Mouse (Mus musculus): Measurements from ENCODE around the gene Sulf2. TPM values are rescaled to one million over a fixed set of nuclear protein-coding genes. Genes with fewer than 3 reads are reported as not detected.
"Not testable (repeated sequence)": the region's sequence is repeated elsewhere in the genome, so short reads cannot be mapped to it uniquely, and the experiment has no call there.

Gene Sulf2
- total RNA-seq, 2 experiments from 2014 or later = 93.2 to 114 TPM

GRCm38 (mm10) chr2:166097443-166098291 lies 57.8 kb downstream of the Sulf2 start:
- Histone ChIP-seq H3K27ac (peak overlapping the region; percentile 43; the same call in 1 of the 2 replicates), H3K4me3 (no peak overlapping the region)
- TF ChIP-seq CTCF (conservative IDR thresholded peaks at IDR 0.05) = peak; percentile 66
- DNase-seq (ENCODE audit: low spot score in 2 of 2) = no peak

GRCm38 (mm10) chr2:166096834-166097233 lies 58.6 kb downstream of the Sulf2 start:
- DNase-seq (ENCODE audit: low spot score in 2 of 2) = no peak
- Histone ChIP-seq H3K4me3 (no peak overlapping the region), H3K27ac (no peak overlapping the region)
- peak; percentile 35 for TF ChIP-seq CTCF (conservative IDR thresholded peaks at IDR 0.05)

GRCm38 (mm10) chr2:166096300-166096699 lies 59.2 kb downstream of the Sulf2 start:
- Histone ChIP-seq H3K27ac (no peak overlapping the region), H3K4me3 (no peak overlapping the region)
- TF ChIP-seq CTCF (conservative IDR thresholded peaks at IDR 0.05) = no peak
- no peak for DNase-seq (ENCODE audit: low spot score in 2 of 2)

GRCm38 (mm10) chr2:166092412-166092811 lies 63.1 kb downstream of the Sulf2 start:
- no peak for TF ChIP-seq CTCF (conservative IDR thresholded peaks at IDR 0.05)
- H3K4me3 ChIP-seq = no peak overlapping the region
- DNase-seq (ENCODE audit: low spot score in 2 of 2) = no peak
- H3K27ac ChIP-seq = no peak overlapping the region

- Histone ChIP-seq H3K27ac (no peak overlapping the region), H3K4me3 (no peak overlapping the region)
- DNase-seq (ENCODE audit: low spot score in 2 of 2) = no peak
- no peak for TF ChIP-seq CTCF (conservative IDR thresholded peaks at IDR 0.05)
These were observed 63.9 kb downstream of the Sulf2 start for GRCm38 (mm10) chr2:166091599-166091998.

- Histone ChIP-seq H3K4me3 (no peak overlapping the region), H3K27ac (no peak overlapping the region)
- DNase-seq (ENCODE audit: low spot score in 2 of 2) = no peak
- TF ChIP-seq CTCF (conservative IDR thresholded peaks at IDR 0.05) = no peak
These were observed 65.3 kb downstream of the Sulf2 start for GRCm38 (mm10) chr2:166090131-166090581.

GRCm38 (mm10) chr2:166088991-166089390 lies 66.5 kb downstream of the Sulf2 start:
- TF ChIP-seq CTCF (conservative IDR thresholded peaks at IDR 0.05) = no peak
- Histone ChIP-seq H3K4me3 (no peak overlapping the region), H3K27ac (no peak overlapping the region)
- no peak for DNase-seq (ENCODE audit: low spot score in 2 of 2)

GRCm38 (mm10) chr2:166086457-166087233 lies 68.8 kb downstream of the Sulf2 start:
- no peak overlapping the region for H3K4me3 ChIP-seq
- TF ChIP-seq CTCF (conservative IDR thresholded peaks at IDR 0.05) = no peak
- DNase-seq (ENCODE audit: low spot score in 2 of 2) = no peak
- H3K27ac ChIP-seq = no peak overlapping the region

GRCm38 (mm10) chr2:166085780-166086179 lies 69.7 kb downstream of the Sulf2 start:
- TF ChIP-seq CTCF (conservative IDR thresholded peaks at IDR 0.05) = no peak
- no peak for DNase-seq (ENCODE audit: low spot score in 2 of 2)
- no peak overlapping the region for H3K4me3 ChIP-seq
- no peak overlapping the region for H3K27ac ChIP-seq

GRCm38 (mm10) chr2:166084964-166085363 lies 70.5 kb downstream of the Sulf2 start:
- peak in 1 of 2 experiments; percentile 77 for DNase-seq (ENCODE audit: low spot score in 2 of 2)
- TF ChIP-seq CTCF (conservative IDR thresholded peaks at IDR 0.05) = peak; percentile 84
- not testable (repeated sequence) for H3K27ac ChIP-seq, H3K4me3 ChIP-seq

GRCm38 (mm10) chr2:166084111-166084510 lies 71.4 kb downstream of the Sulf2 start:
- TF ChIP-seq CTCF (conservative IDR thresholded peaks at IDR 0.05) = no peak
- no peak for DNase-seq (ENCODE audit: low spot score in 2 of 2)
- Histone ChIP-seq H3K4me3 (no peak overlapping the region), H3K27ac (no peak overlapping the region)

GRCm38 (mm10) chr2:166083542-166084031 lies 71.9 kb downstream of the Sulf2 start:
- Histone ChIP-seq H3K27ac (no peak overlapping the region), H3K4me3 (no peak overlapping the region)
- no peak for DNase-seq (ENCODE audit: low spot score in 2 of 2)
- no peak for TF ChIP-seq CTCF (conservative IDR thresholded peaks at IDR 0.05)

- no peak overlapping the region for H3K4me3 ChIP-seq
- no peak for DNase-seq (ENCODE audit: low spot score in 2 of 2)
- H3K27ac ChIP-seq = no peak overlapping the region
- TF ChIP-seq CTCF (conservative IDR thresholded peaks at IDR 0.05) = no peak
These were observed 72.8 kb downstream of the Sulf2 start for GRCm38 (mm10) chr2:166082661-166083060.

Measured in layer of hippocampus, adult 2 months (tissue).